Mouse (Mus musculus) E14TG2a.4 (cell line): ENCODE measurements around the gene Rabif.

Experiments used
- CTCF ChIP-seq: conservative IDR thresholded peaks from 2 replicates; pipeline ENCODE4 v1.5.1; 2014; ENCODE audit warnings: low read length
- NANOG ChIP-seq: IDR thresholded peaks from 2 replicates; pipeline ENCODE4 v1.6.1; 2014; ENCODE audit warnings: borderline replicate concordance, low read length, mixed read lengths

DNA sequence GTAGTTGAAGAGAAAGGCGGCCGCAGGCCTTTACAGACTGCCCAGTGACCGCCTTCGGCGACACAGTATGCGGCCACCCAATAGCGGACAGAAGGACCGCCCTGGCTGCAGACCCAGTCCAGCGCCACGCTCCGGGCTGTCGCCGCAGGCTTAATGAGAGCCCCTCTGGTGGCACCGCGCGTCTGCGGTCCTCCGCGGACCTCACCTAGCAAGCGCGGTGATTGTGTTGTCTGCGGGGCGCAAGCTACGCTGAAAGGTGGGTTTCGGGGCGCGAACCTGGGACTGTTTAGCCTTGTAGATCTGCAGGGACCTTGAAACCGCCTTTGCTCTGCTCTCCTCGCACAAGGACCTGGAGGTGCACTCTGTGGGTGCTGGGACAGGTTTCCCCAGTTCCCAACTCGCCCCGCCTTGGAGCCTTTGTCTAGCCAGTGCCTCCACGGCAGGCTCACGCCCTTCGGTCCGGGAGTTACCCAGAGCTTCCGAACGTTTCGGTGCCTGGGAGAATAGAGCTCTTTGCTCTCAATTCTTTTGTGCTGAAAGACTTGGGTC, 18.9 kb downstream of the Rabif start:
- TF ChIP-seq CTCF (no peak), NANOG (0 out of 2 replicates have a peak, but pooled peaks have one; percentile 16)
